Mouse (Mus musculus) frontal cortex, adult 2 months (tissue): ENCODE data around the gene 1700049E17Rik2. TPM values are rescaled to one million over a fixed set of nuclear protein-coding genes. Genes with fewer than 3 reads are reported as not detected.
"Not testable (repeated sequence)": the region's sequence is repeated elsewhere in the genome, so short reads cannot be mapped to it uniquely, and the experiment has no call there.

ENCODE experiments used
- DNase-seq, 2 experiments: peaks; one replicate each; pipeline ENCODE4 v3.0.0; 2022; ENCODE audit warnings: low spot score in 1 of 2; ENCODE audit errors: extremely low spot score in 1 of 2
- polyA plus RNA-seq: library from polyadenylated mRNA; depleted of rRNA; stranded (reverse); fragments of >200 nt; gene quantifications from 2 replicates; pipeline ENCODE4 v1.2.3, GENCODE M21; 2012; rRNA removed

Gene 1700049E17Rik2
- polyA plus RNA-seq = not detected in 2 replicates

DNA sequence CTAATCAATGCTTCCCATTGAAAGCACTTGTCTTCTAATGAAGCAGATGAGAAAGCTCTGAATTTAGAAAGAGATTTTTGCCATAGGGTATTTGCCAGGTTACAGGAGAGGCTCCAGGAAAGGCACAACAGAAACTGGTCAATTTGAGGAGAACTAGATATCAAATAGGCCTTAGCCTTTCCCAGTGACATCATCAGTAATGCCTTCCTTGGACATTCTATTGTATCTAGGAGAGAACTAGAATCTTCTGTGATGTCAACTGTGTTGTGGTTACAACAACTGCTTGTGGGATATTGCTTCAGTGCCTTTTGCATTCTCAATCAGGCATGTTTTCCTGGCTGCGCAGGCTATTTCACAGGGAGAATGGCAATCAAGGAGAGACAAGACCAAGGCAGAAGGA lies at the start of gene 1700049E17Rik2:
TSS of gene 1700049E17Rik2 (plus strand) at position 301 of the 400 bp plus-strand sequence.
- DNase-seq = not testable (repeated sequence)

DNA sequence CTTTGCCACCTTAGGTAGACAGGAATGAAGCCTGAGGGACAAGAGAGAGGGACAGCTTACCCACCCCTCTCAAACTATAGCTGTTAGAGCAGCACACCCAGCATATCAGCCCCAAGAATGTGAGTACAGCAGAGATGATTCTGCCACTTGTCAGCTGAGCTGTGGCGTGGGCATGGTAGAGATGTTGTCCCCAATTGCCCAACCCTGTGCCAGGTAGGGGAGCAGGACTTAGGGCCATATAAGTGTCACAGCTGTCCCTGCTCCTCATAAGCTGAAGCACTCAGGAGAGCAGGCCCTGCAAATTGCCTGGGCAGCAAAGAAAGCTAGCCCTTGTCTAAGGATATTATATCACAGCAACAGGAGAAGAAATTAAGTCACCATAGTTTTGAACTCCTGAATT lies 48.3 kb upstream of the 1700049E17Rik2 start:
- not testable (repeated sequence) for DNase-seq

DNA sequence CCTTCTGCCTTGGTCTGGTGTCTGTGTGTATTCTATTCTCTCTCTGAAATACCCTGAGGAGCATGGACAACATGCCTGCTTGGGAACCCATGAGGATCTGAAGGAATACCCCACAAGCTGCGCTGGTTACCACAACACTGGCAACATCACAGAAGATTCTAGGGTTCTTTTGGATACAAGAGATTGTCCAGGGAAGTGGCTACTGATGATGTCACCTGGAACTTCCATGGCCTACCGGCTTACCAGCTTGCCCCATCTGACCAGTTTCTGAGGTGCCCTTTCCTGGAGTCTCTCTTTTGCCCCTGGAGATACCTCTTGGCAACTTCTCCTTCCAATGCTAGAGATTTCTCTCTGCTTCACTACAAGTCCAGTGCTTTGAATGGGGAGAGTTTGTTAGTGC lies 17.5 kb upstream of the 1700049E17Rik2 start, which contains the start of gene Gm7970:
TSS of gene Gm7970 (minus strand) at position 101 of the 400 bp plus-strand sequence.
- not testable (repeated sequence) for DNase-seq

GRCm38 (mm10) chr14:41586346-41586745 lies 13.3 kb downstream of the 1700049E17Rik2 start:
- DNase-seq = not testable (repeated sequence)

- DNase-seq = not testable (repeated sequence)
Measured at GRCm38 (mm10) chr14:41600935-41601334, 27.9 kb downstream of the 1700049E17Rik2 start.

- DNase-seq = peak in 1 of 2 experiments; percentile 15
Measured at GRCm38 (mm10) chr14:41610690-41611089, 37.7 kb downstream of the 1700049E17Rik2 start.

GRCm38 (mm10) chr14:41622535-41622934 lies 49.5 kb downstream of the 1700049E17Rik2 start:
- not testable (repeated sequence) for DNase-seq

DNA sequence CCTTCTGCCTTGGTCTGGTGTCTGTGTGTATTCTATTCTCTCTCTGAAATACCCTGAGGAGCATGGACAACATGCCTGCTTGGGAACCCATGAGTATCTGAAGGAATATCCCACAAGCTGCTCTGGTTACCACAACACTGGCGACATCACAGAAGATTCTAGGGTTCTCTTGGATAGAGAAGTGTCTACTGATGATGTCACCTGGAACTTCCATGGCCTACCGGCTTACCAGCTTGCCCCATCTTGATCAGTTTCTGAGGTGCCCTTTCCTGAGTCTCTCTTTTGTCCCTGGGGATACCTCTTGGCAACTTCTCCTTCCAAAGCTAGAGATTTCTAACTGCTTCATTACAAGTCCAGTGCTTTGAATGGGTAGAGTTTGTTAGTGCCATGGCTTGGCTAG lies 51.5 kb downstream of the 1700049E17Rik2 start, which contains the start of gene Gm3072:
TSS of gene Gm3072 (minus strand) at position 101 of the 400 bp plus-strand sequence.
- not testable (repeated sequence) for DNase-seq

- not testable (repeated sequence) for DNase-seq
Measured at GRCm38 (mm10) chr14:41630144-41630543, 57.1 kb downstream of the 1700049E17Rik2 start.

Other genes starting within 250 kb of the 1700049E17Rik2 start
- gene Gm5798, start 224.6 kb upstream of the 1700049E17Rik2 start, polyA plus RNA-seq = not detected in 2 replicates
- gene Gm7945, start 186.8 kb upstream of the 1700049E17Rik2 start, polyA plus RNA-seq = not detected in 2 replicates
- gene Gm6482, start 164.9 kb upstream of the 1700049E17Rik2 start, polyA plus RNA-seq = not detected in 2 replicates
- not detected in 2 replicates for gene Gm7954, start 119.7 kb upstream of the 1700049E17Rik2 start, polyA plus RNA-seq
- not detected in 2 replicates for gene Gm3486, start 83.7 kb upstream of the 1700049E17Rik2 start, polyA plus RNA-seq
- gene Gm7970, start 17.6 kb upstream of the 1700049E17Rik2 start, polyA plus RNA-seq = not detected in 2 replicates
- not detected in 2 replicates for gene Gm3072, start 51.4 kb downstream of the 1700049E17Rik2 start, polyA plus RNA-seq
- gene Gm3676, start 73.3 kb downstream of the 1700049E17Rik2 start, polyA plus RNA-seq = not detected in 2 replicates
- not detected in 2 replicates for gene Gm8068, start 128.7 kb downstream of the 1700049E17Rik2 start, polyA plus RNA-seq
- not detected in 2 replicates for gene Gm7929, start 177.4 kb downstream of the 1700049E17Rik2 start, polyA plus RNA-seq
- not detected in 2 replicates for gene Gm47189, start 199.2 kb downstream of the 1700049E17Rik2 start, polyA plus RNA-seq